Comparison of ENCODE assay signal across 17 mouse cellular contexts in genomic region chr6:128800696-128801095, GRCm38 (mm10). TPM values are rescaled to one million over a fixed set of nuclear protein-coding genes. Genes with fewer than 3 reads are reported as not detected.
"Had no signal": no experiment of that assay in that cellular context is flagged by ENCODE, and none has a peak within 500 bp of the region (broad histone marks: within the 10 kb centered on the region; RNA-seq: fewer than 3 reads in every experiment).

No protein-coding gene starts in this region.

RNA-seq across cellular contexts. Expression of gene Klrb1c, which starts 11.7 kb away (rescaled TPM):
- total RNA-seq: layer of hippocampus, postnatal 36 days; left cerebral cortex, postnatal 14 days; left cerebral cortex, postnatal 4 days had no signal
- polyA plus RNA-seq: limb, embryonic 12.5 days; limb, embryonic 15.5 days; liver, embryonic 11.5 days; midbrain, embryonic 12.5 days; myocyte; small intestine, adult 2 months had no signal

RNA-seq across cellular contexts. Expression of gene Gm44511, which starts 25.4 kb away (rescaled TPM):
- total RNA-seq: layer of hippocampus, postnatal 10 days; layer of hippocampus, postnatal 36 days; left cerebral cortex, postnatal 14 days; left cerebral cortex, postnatal 4 days had no signal
- polyA plus RNA-seq: kidney, embryonic 15.5 days; limb, embryonic 12.5 days; limb, embryonic 15.5 days; liver, embryonic 11.5 days; liver, embryonic 14.5 days; liver, postnatal 0 days; lung, embryonic 14.5 days; macrophage; midbrain, embryonic 12.5 days; myocyte; neural tube, embryonic 13.5 days; testis, adult 2 months had no signal

RNA-seq across cellular contexts. Expression of gene Klrb1b, which starts 25.4 kb away (rescaled TPM):
- total RNA-seq: layer of hippocampus, postnatal 10 days; layer of hippocampus, postnatal 36 days; left cerebral cortex, postnatal 14 days; left cerebral cortex, postnatal 4 days had no signal
- polyA plus RNA-seq: limb, embryonic 12.5 days; liver, embryonic 11.5 days; lung, embryonic 14.5 days; midbrain, embryonic 12.5 days; myocyte; neural tube, embryonic 13.5 days; testis, adult 2 months had no signal
